Mouse (Mus musculus): ENCODE measurements at regions not wholly inside any gene's neighbourhood (a gene's known extent, or its start where the extent isn't known, plus 50 kb on each side); places are given as distances from the start of the nearest gene placed in this dataset.

GRCm38 (mm10) chr1:92340644-92341043, 133.0 kb downstream of the Ndufa10 start:
- no peak for DNase-seq (ENCODE audit: low spot score in 2 of 2)

GRCm38 (mm10) chr1:92338589-92338988, 135.1 kb downstream of the Ndufa10 start:
- no peak for DNase-seq (ENCODE audit: low spot score in 2 of 2)

- DNase-seq (ENCODE audit: low spot score in 2 of 2) = no peak
Measured at GRCm38 (mm10) chr1:92337450-92337849, 136.2 kb downstream of the Ndufa10 start.

- no peak for DNase-seq (ENCODE audit: low spot score in 2 of 2)
Measured at GRCm38 (mm10) chr1:92332248-92332584, 136.7 kb upstream of the Hdac4 start.

GRCm38 (mm10) chr1:92331559-92332247, 136.2 kb upstream of the Hdac4 start:
- no peak for DNase-seq (ENCODE audit: low spot score in 2 of 2)

GRCm38 (mm10) chr1:92330181-92330580, 134.7 kb upstream of the Hdac4 start:
- no peak for DNase-seq (ENCODE audit: low spot score in 2 of 2)

GRCm38 (mm10) chr1:92329491-92329890, 134.0 kb upstream of the Hdac4 start:
- DNase-seq (ENCODE audit: low spot score in 2 of 2) = no peak

GRCm38 (mm10) chr1:92327141-92327540, 131.6 kb upstream of the Hdac4 start:
- DNase-seq (ENCODE audit: low spot score in 2 of 2) = no peak

- DNase-seq (ENCODE audit: low spot score in 2 of 2) = no peak
Measured at GRCm38 (mm10) chr1:92325281-92325680, 129.8 kb upstream of the Hdac4 start.

GRCm38 (mm10) chr1:92324091-92324950, 128.8 kb upstream of the Hdac4 start:
- no peak for DNase-seq (ENCODE audit: low spot score in 2 of 2)

GRCm38 (mm10) chr1:92317131-92317530, 121.6 kb upstream of the Hdac4 start:
- DNase-seq (ENCODE audit: low spot score in 2 of 2) = no peak

GRCm38 (mm10) chr1:92316191-92316723, 120.8 kb upstream of the Hdac4 start:
- DNase-seq (ENCODE audit: low spot score in 2 of 2) = no peak

GRCm38 (mm10) chr1:92313001-92313597, 117.6 kb upstream of the Hdac4 start:
- DNase-seq (ENCODE audit: low spot score in 2 of 2) = no peak

- no peak for DNase-seq (ENCODE audit: low spot score in 2 of 2)
Measured at GRCm38 (mm10) chr1:92309883-92310282, 114.4 kb upstream of the Hdac4 start.

- DNase-seq (ENCODE audit: low spot score in 2 of 2) = no peak
Measured at GRCm38 (mm10) chr1:92309381-92309780, 113.9 kb upstream of the Hdac4 start.

GRCm38 (mm10) chr1:92308537-92308936, 113.0 kb upstream of the Hdac4 start:
- no peak for DNase-seq (ENCODE audit: low spot score in 2 of 2)

GRCm38 (mm10) chr1:92306042-92306441, 110.5 kb upstream of the Hdac4 start:
- no peak for DNase-seq (ENCODE audit: low spot score in 2 of 2)

GRCm38 (mm10) chr1:92299041-92299440, 103.5 kb upstream of the Hdac4 start:
- no peak for DNase-seq (ENCODE audit: low spot score in 2 of 2)

- no peak for DNase-seq (ENCODE audit: low spot score in 2 of 2)
Measured at GRCm38 (mm10) chr1:92292681-92293380, 97.3 kb upstream of the Hdac4 start.

- no peak for DNase-seq (ENCODE audit: low spot score in 2 of 2)
Measured at GRCm38 (mm10) chr1:92286966-92287342, 91.5 kb upstream of the Hdac4 start.

GRCm38 (mm10) chr1:92286013-92286965, 90.8 kb upstream of the Hdac4 start:
- DNase-seq (ENCODE audit: low spot score in 2 of 2) = no peak
